Mouse (Mus musculus) stomach, postnatal 0 days (tissue): ENCODE measurements at regions not wholly inside any gene's neighbourhood (a gene's known extent, or its start where the extent isn't known, plus 50 kb on each side); places are given as distances from the start of the nearest gene placed in this dataset.

ENCODE experiments used
- ATAC-seq: fragments of 200-750 bp; cut with Nextera tagmentation; 2 replicates; pipeline ENCODE4 v1.8.0; 2017; ENCODE audit not compliant: low FRiP score, low TSS enrichment
- DNase-seq: peaks from one replicate; pipeline ENCODE4 v3.0.0-alpha.2; 2016; ENCODE audit warnings: low spot score
- H3K27ac ChIP-seq: fragments of 300-500 bp; sonication (generic); replicated peaks from 2 replicates; pipeline ENCODE4 v1.5.1; 2014; ENCODE audit warnings: mild to moderate bottlenecking, control low read depth
- H3K27me3 ChIP-seq: fragments of 300-500 bp; sonication (generic); 2 replicates; pipeline ENCODE4 v1.6.1; 2014; ENCODE audit warnings: low read length; ENCODE audit not compliant: control insufficient read depth, insufficient read depth
- H3K36me3 ChIP-seq: fragments of 300-500 bp; sonication (generic); 2 replicates; pipeline ENCODE4 v1.6.1; 2014; ENCODE audit warnings: low read length, mixed read lengths; ENCODE audit not compliant: control insufficient read depth, insufficient read depth
- H3K4me1 ChIP-seq: fragments of 300-500 bp; sonication (generic); replicated peaks from 2 replicates; pipeline ENCODE4 v1.6.1; 2014; ENCODE audit warnings: antibody characterized with exemption; ENCODE audit not compliant: control insufficient read depth, insufficient read depth
- H3K4me2 ChIP-seq: fragments of 300-500 bp; sonication (generic); replicated peaks from 2 replicates; pipeline ENCODE4 v1.6.1; 2014; ENCODE audit warnings: low read depth, mild to moderate bottlenecking, control low read depth, moderate library complexity
- H3K4me3 ChIP-seq: fragments of 300-500 bp; sonication (generic); 2 replicates; pipeline ENCODE4 v1.5.1; 2014; ENCODE audit warnings: low read depth, low read length, control low read depth
- H3K9ac ChIP-seq: fragments of 300-500 bp; sonication (generic); 2 replicates; pipeline ENCODE4 v1.6.1; 2014; ENCODE audit warnings: mild to moderate bottlenecking, low read length, control low read depth, mixed read lengths
- H3K9me3 ChIP-seq: fragments of 300-500 bp; sonication (generic); 2 replicates; pipeline ENCODE4 v1.6.1; 2016; ENCODE audit warnings: low read length; ENCODE audit not compliant: control insufficient read depth
- CTCF ChIP-seq: IDR thresholded peaks from 2 replicates; pipeline ENCODE4 v1.5.1; 2016; ENCODE audit warnings: antibody characterized with exemption, low read depth, mild to moderate bottlenecking, moderate library complexity
- EP300 ChIP-seq: optimal IDR thresholded peaks from 2 replicates; pipeline ENCODE3; 2016; ENCODE audit warnings: antibody characterized with exemption
- WGBS: fragments of 180-500 bp; shearing (Covaris S2); extraction: QIAGEN DNeasy Blood & Tissue Kit; methylation state at CpG from one replicate; pipeline ENCODE4 v1.1.7; 2014; 5-methylcytosine and 5-hydroxymethylcytosine counted together

DNA sequence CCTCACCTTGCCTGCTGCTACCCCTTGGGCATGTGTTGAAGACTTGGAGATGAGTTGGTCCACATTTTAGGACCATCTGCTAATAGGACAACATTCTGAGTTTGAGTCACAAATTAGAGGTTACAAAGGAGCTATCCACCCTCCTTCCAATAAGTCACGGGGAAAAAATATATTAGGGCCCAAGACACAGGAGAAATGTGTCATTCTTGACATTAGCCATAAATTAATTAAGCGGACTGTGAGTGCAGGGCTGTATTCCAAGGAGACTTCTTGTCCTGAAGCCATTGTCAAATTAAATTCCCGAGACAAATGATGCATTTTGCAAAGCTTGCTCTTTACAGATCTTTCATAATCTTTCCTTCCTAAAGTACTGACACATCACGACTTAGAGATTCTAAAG, 79.2 kb downstream of the 1700020N01Rik start:
- no peak overlapping the region for H3K27ac ChIP-seq
- H3K4me1 ChIP-seq = no peaks in the 10 kb centered on the region
- no peak overlapping the region for H3K4me2 ChIP-seq
- 66% methylated on average over 4 of the region's 4 CpGs for WGBS
- H3K9me3 ChIP-seq = no peaks in the 10 kb centered on the region
- DNase-seq = no peak
- H3K27me3 ChIP-seq = no peaks in the 10 kb centered on the region
- H3K4me3 ChIP-seq = no peak overlapping the region
- H3K9ac ChIP-seq = no peak overlapping the region
- H3K36me3 ChIP-seq = no peaks in the 10 kb centered on the region
- no peak for TF ChIP-seq EP300
- no peak for TF ChIP-seq CTCF
- ATAC-seq = no peak

- TF ChIP-seq EP300 (no peak), CTCF (no peak)
- H3K4me1 ChIP-seq = no peaks in the 10 kb centered on the region
- no peak overlapping the region for H3K4me2 ChIP-seq
- no peak overlapping the region for H3K27ac ChIP-seq
- DNase-seq (no peak), ATAC-seq (no peak)
- no peaks in the 10 kb centered on the region for H3K27me3 ChIP-seq
- H3K36me3 ChIP-seq = no peaks in the 10 kb centered on the region
- no peak overlapping the region for H3K4me3 ChIP-seq
- H3K9ac ChIP-seq = no peak overlapping the region
- no peaks in the 10 kb centered on the region for H3K9me3 ChIP-seq
- WGBS = 75% methylated on average over 5 of the region's 5 CpGs
Observed at GRCm38 (mm10) chr10:21672666-21673065, 79.7 kb downstream of the 1700020N01Rik start.

GRCm38 (mm10) chr10:21673831-21674230, 80.9 kb downstream of the 1700020N01Rik start:
- no peaks in the 10 kb centered on the region for H3K9me3 ChIP-seq
- H3K4me1 ChIP-seq = no peaks in the 10 kb centered on the region
- TF ChIP-seq CTCF = no peak
- TF ChIP-seq EP300 = no peak
- no peak overlapping the region for H3K27ac ChIP-seq
- H3K4me3 ChIP-seq = no peak overlapping the region
- H3K27me3 ChIP-seq = no peaks in the 10 kb centered on the region
- 94% methylated on average over 1 of the region's 1 CpGs for WGBS
- DNase-seq (no peak), ATAC-seq (no peak)
- H3K4me2 ChIP-seq = no peak overlapping the region
- H3K9ac ChIP-seq = no peak overlapping the region
- H3K36me3 ChIP-seq = no peaks in the 10 kb centered on the region

- Histone ChIP-seq H3K9ac (no peak overlapping the region), H3K36me3 (no peaks in the 10 kb centered on the region), H3K27me3 (no peaks in the 10 kb centered on the region), H3K27ac (no peak overlapping the region), H3K9me3 (no peaks in the 10 kb centered on the region), H3K4me3 (no peak overlapping the region), H3K4me2 (no peak overlapping the region), H3K4me1 (no peaks in the 10 kb centered on the region)
- 94% methylated on average over 14 of the region's 14 CpGs for WGBS
- DNase-seq (no peak), ATAC-seq (no peak)
- TF ChIP-seq CTCF = no peak
- no peak for TF ChIP-seq EP300
Observed at GRCm38 (mm10) chr10:21675786-21676185, 82.8 kb downstream of the 1700020N01Rik start.

- no peak overlapping the region for H3K9ac ChIP-seq
- H3K27ac ChIP-seq = no peak overlapping the region
- ATAC-seq (no peak), DNase-seq (no peak)
- no peaks in the 10 kb centered on the region for H3K36me3 ChIP-seq
- 92% methylated on average over 9 of the region's 9 CpGs for WGBS
- no peak overlapping the region for H3K4me3 ChIP-seq
- no peaks in the 10 kb centered on the region for H3K27me3 ChIP-seq
- H3K4me1 ChIP-seq = no peaks in the 10 kb centered on the region
- TF ChIP-seq CTCF = no peak
- TF ChIP-seq EP300 = no peak
- H3K4me2 ChIP-seq = no peak overlapping the region
- no peaks in the 10 kb centered on the region for H3K9me3 ChIP-seq
Observed at GRCm38 (mm10) chr10:21677911-21678310, 85.0 kb downstream of the 1700020N01Rik start.

- TF ChIP-seq CTCF = no peak
- Histone ChIP-seq H3K9me3 (no peaks in the 10 kb centered on the region), H3K4me2 (no peak overlapping the region), H3K4me1 (no peaks in the 10 kb centered on the region), H3K9ac (no peak overlapping the region), H3K36me3 (no peaks in the 10 kb centered on the region), H3K27me3 (no peaks in the 10 kb centered on the region), H3K27ac (no peak overlapping the region), H3K4me3 (no peak overlapping the region)
- DNase-seq (no peak), ATAC-seq (no peak)
- WGBS = 83% methylated on average over 6 of the region's 6 CpGs
Observed at GRCm38 (mm10) chr10:21678372-21678771, 85.4 kb downstream of the 1700020N01Rik start.
